Mouse (Mus musculus): ENCODE data around the gene Ppp1r3c. TPM values are rescaled to one million over a fixed set of nuclear protein-coding genes. Genes with fewer than 3 reads are reported as not detected.

Gene Ppp1r3c
- polyA plus RNA-seq, 1 experiment from 2014 or later = 1.3 TPM

GRCm38 (mm10) chr19:36706195-36706594 is 30.3 kb downstream of the Ppp1r3c start:
- Histone ChIP-seq H3K36me3 (replicated peaks) (no peaks in the 10 kb centered on the region), H3K4me3 (no peak overlapping the region), H3K4me1 (no peaks in the 10 kb centered on the region), H3K9me3 (no peaks in the 10 kb centered on the region; the same call in 1 of the 2 replicates), H3K27me3 (ENCODE audit: poor library complexity, severe bottlenecking) (no peaks in the 10 kb centered on the region), H3K27ac (no peak overlapping the region)
- WGBS = 87% methylated on average over 6 of the region's 6 CpGs
- no peak for DNase-seq (ENCODE audit: extremely low spot score, low spot score)

- Histone ChIP-seq H3K36me3 (replicated peaks) (no peaks in the 10 kb centered on the region), H3K4me3 (no peak overlapping the region), H3K4me1 (no peaks in the 10 kb centered on the region), H3K9me3 (no peaks in the 10 kb centered on the region; the same call in 1 of the 2 replicates), H3K27me3 (ENCODE audit: poor library complexity, severe bottlenecking) (no peaks in the 10 kb centered on the region), H3K27ac (no peak overlapping the region)
- DNase-seq (ENCODE audit: extremely low spot score, low spot score) = no peak
- WGBS = 84% methylated on average over 17 of the region's 17 CpGs
These were observed 30.9 kb downstream of the Ppp1r3c start for GRCm38 (mm10) chr19:36705286-36706146.

- Histone ChIP-seq H3K27ac (no peak overlapping the region), H3K27me3 (ENCODE audit: poor library complexity, severe bottlenecking) (no peaks in the 10 kb centered on the region), H3K9me3 (no peaks in the 10 kb centered on the region; the same call in 1 of the 2 replicates), H3K4me1 (no peaks in the 10 kb centered on the region), H3K4me3 (no peak overlapping the region), H3K36me3 (replicated peaks) (no peaks in the 10 kb centered on the region)
- no peak for DNase-seq (ENCODE audit: extremely low spot score, low spot score)
- WGBS = 86% methylated on average over 7 of the region's 7 CpGs
These were observed 31.7 kb downstream of the Ppp1r3c start for GRCm38 (mm10) chr19:36704763-36705162.

- WGBS = 78% methylated on average over 9 of the region's 9 CpGs
- Histone ChIP-seq H3K27ac (no peak overlapping the region), H3K36me3 (replicated peaks) (no peaks in the 10 kb centered on the region), H3K27me3 (ENCODE audit: poor library complexity, severe bottlenecking) (no peaks in the 10 kb centered on the region), H3K4me3 (no peak overlapping the region), H3K4me1 (no peaks in the 10 kb centered on the region), H3K9me3 (no peaks in the 10 kb centered on the region)
- peak; percentile 12 for DNase-seq (ENCODE audit: extremely low spot score, low spot score)
These were observed 34.4 kb downstream of the Ppp1r3c start for GRCm38 (mm10) chr19:36701809-36702622.

- Histone ChIP-seq H3K27ac (no peak overlapping the region), H3K9me3 (no peaks in the 10 kb centered on the region), H3K4me1 (no peaks in the 10 kb centered on the region), H3K27me3 (ENCODE audit: poor library complexity, severe bottlenecking) (no peaks in the 10 kb centered on the region), H3K4me3 (no peak overlapping the region), H3K36me3 (replicated peaks) (no peaks in the 10 kb centered on the region)
- DNase-seq (ENCODE audit: extremely low spot score, low spot score) = peak; percentile 6
- WGBS = 85% methylated on average over 3 of the region's 3 CpGs
These were observed 35.1 kb downstream of the Ppp1r3c start for GRCm38 (mm10) chr19:36701366-36701765.

GRCm38 (mm10) chr19:36700937-36701336 is 35.5 kb downstream of the Ppp1r3c start:
- H3K27ac ChIP-seq = no peak overlapping the region
- no peaks in the 10 kb centered on the region for H3K9me3 ChIP-seq
- H3K36me3 ChIP-seq (replicated peaks) = no peaks in the 10 kb centered on the region
- no peaks in the 10 kb centered on the region for H3K4me1 ChIP-seq
- no peaks in the 10 kb centered on the region for H3K27me3 ChIP-seq (ENCODE audit: poor library complexity, severe bottlenecking)
- no peak for DNase-seq (ENCODE audit: extremely low spot score, low spot score)
- H3K4me3 ChIP-seq = no peak overlapping the region
- 86% methylated on average over 4 of the region's 4 CpGs for WGBS

- Histone ChIP-seq H3K9me3 (no peaks in the 10 kb centered on the region), H3K27me3 (ENCODE audit: poor library complexity, severe bottlenecking) (no peaks in the 10 kb centered on the region), H3K4me3 (no peak overlapping the region), H3K27ac (no peak overlapping the region), H3K36me3 (replicated peaks) (no peaks in the 10 kb centered on the region), H3K4me1 (no peaks in the 10 kb centered on the region)
- 89% methylated on average over 1 of the region's 1 CpGs for WGBS
- DNase-seq (ENCODE audit: extremely low spot score, low spot score) = peak; percentile 6
These were observed 37.3 kb downstream of the Ppp1r3c start for GRCm38 (mm10) chr19:36699151-36699550.

GRCm38 (mm10) chr19:36698200-36698599 is 38.3 kb downstream of the Ppp1r3c start:
- Histone ChIP-seq H3K4me1 (no peaks in the 10 kb centered on the region), H3K9me3 (no peaks in the 10 kb centered on the region), H3K27ac (no peak overlapping the region), H3K27me3 (ENCODE audit: poor library complexity, severe bottlenecking) (no peaks in the 10 kb centered on the region), H3K4me3 (no peak overlapping the region), H3K36me3 (replicated peaks) (no peaks in the 10 kb centered on the region)
- peak; percentile 0 for DNase-seq (ENCODE audit: extremely low spot score, low spot score)
- 81% methylated on average over 3 of the region's 3 CpGs for WGBS

- H3K27me3 ChIP-seq (ENCODE audit: poor library complexity, severe bottlenecking) = no peaks in the 10 kb centered on the region
- WGBS = 88% methylated on average over 7 of the region's 7 CpGs
- H3K4me1 ChIP-seq = no peaks in the 10 kb centered on the region
- peak overlapping the region; percentile 6; the same call in 1 of the 2 replicates for H3K27ac ChIP-seq
- no peak overlapping the region for H3K4me3 ChIP-seq
- no peaks in the 10 kb centered on the region for H3K9me3 ChIP-seq
- DNase-seq (ENCODE audit: extremely low spot score, low spot score) = no peak
- H3K36me3 ChIP-seq (replicated peaks) = no peaks in the 10 kb centered on the region
These were observed 39.8 kb downstream of the Ppp1r3c start for GRCm38 (mm10) chr19:36696601-36697122.

- Histone ChIP-seq H3K4me3 (no peak overlapping the region), H3K27me3 (ENCODE audit: poor library complexity, severe bottlenecking) (no peaks in the 10 kb centered on the region), H3K4me1 (peaks cover 8% of the 10 kb centered on the region; the same call in 1 of the 2 replicates), H3K36me3 (replicated peaks) (no peaks in the 10 kb centered on the region), H3K9me3 (no peaks in the 10 kb centered on the region), H3K27ac (no peak overlapping the region)
- no peak for DNase-seq (ENCODE audit: extremely low spot score, low spot score)
- 89% methylated on average over 2 of the region's 2 CpGs for WGBS
These were observed 42.9 kb downstream of the Ppp1r3c start for GRCm38 (mm10) chr19:36693530-36693929.

GRCm38 (mm10) chr19:36691941-36692340 is 44.5 kb downstream of the Ppp1r3c start:
- Histone ChIP-seq H3K36me3 (replicated peaks) (no peaks in the 10 kb centered on the region), H3K27me3 (ENCODE audit: poor library complexity, severe bottlenecking) (no peaks in the 10 kb centered on the region), H3K4me3 (no peak overlapping the region), H3K27ac (no peak overlapping the region), H3K9me3 (no peaks in the 10 kb centered on the region), H3K4me1 (peaks cover 8% of the 10 kb centered on the region; the same call in 1 of the 2 replicates)
- DNase-seq (ENCODE audit: extremely low spot score, low spot score) = no peak
- WGBS = 86% methylated on average over 5 of the region's 5 CpGs

GRCm38 (mm10) chr19:36691245-36691644 is 45.2 kb downstream of the Ppp1r3c start:
- no peak for DNase-seq (ENCODE audit: extremely low spot score, low spot score)
- no peaks in the 10 kb centered on the region for H3K9me3 ChIP-seq

More at GRCm38 (mm10) chr19:36691245-36691644, 45.2 kb downstream of the Ppp1r3c start:
- WGBS = 93% methylated on average over 2 of the region's 2 CpGs
- Histone ChIP-seq H3K36me3 (replicated peaks) (no peaks in the 10 kb centered on the region), H3K4me3 (no peak overlapping the region), H3K27me3 (ENCODE audit: poor library complexity, severe bottlenecking) (no peaks in the 10 kb centered on the region), H3K4me1 (peaks cover 8% of the 10 kb centered on the region; the same call in 1 of the 2 replicates), H3K27ac (no peak overlapping the region)

Data from forebrain, embryonic 10.5 days (tissue).